Mouse (Mus musculus) megakaryocyte, embryonic 14.5 days (primary cell): ENCODE data around the gene Rhox4f. TPM values are rescaled to one million over a fixed set of nuclear protein-coding genes. Genes with fewer than 3 reads are reported as not detected.
"Not testable (repeated sequence)": the region's sequence is repeated elsewhere in the genome, so short reads cannot be mapped to it uniquely, and the experiment has no call there.

Experiments used
- H3K27me3 ChIP-seq: replicated peaks from 2 replicates; pipeline ENCODE3; 2012; ENCODE audit warnings: inconsistent platforms
- H3K36me3 ChIP-seq: replicated peaks from 2 replicates; pipeline ENCODE3; 2012; ENCODE audit warnings: low read length, inconsistent platforms, mixed read lengths
- H3K4me1 ChIP-seq: 2 replicates; pipeline ENCODE4 v1.6.1; 2012; ENCODE audit warnings: inconsistent platforms
- H3K4me3 ChIP-seq: replicated peaks from 2 replicates; pipeline ENCODE3; 2012; ENCODE audit warnings: moderate library complexity, mild to moderate bottlenecking, inconsistent platforms
- H3K9me3 ChIP-seq: 2 replicates; pipeline ENCODE4 v1.6.1; 2012; ENCODE audit warnings: inconsistent platforms
- polyA plus RNA-seq: library from polyadenylated mRNA; stranded (reverse); fragments of >175 nt; gene quantifications from 2 replicates; pipeline ENCODE4 v1.2.3, GENCODE M21; 2012; ENCODE audit warnings: low replicate concordance; ENCODE audit not compliant: insufficient read depth

Rhox4f gene
- polyA plus RNA-seq: not detected in 2 replicates

GRCm38 (mm10) chrX:37607604-37608003 is at the start of gene Rhox4f:
Rhox4f (minus strand) TSS chrX:37607704.
- H3K4me1 ChIP-seq, H3K27me3 ChIP-seq, H3K36me3 ChIP-seq, H3K4me3 ChIP-seq, H3K9me3 ChIP-seq: not testable (repeated sequence)

GRCm38 (mm10) chrX:37651227-37651626 is 43.7 kb upstream of the Rhox4f start, which contains the start of gene Rhox4g:
Rhox4g (minus strand) TSS chrX:37651327.
- not testable (repeated sequence) for H3K27me3 ChIP-seq, H3K9me3 ChIP-seq, H3K4me3 ChIP-seq, H3K36me3 ChIP-seq, H3K4me1 ChIP-seq

- H3K4me3 ChIP-seq, H3K4me1 ChIP-seq, H3K9me3 ChIP-seq, H3K36me3 ChIP-seq, H3K27me3 ChIP-seq: not testable (repeated sequence)
These were observed 35.9 kb upstream of the Rhox4f start, which contains the start of gene Rhox2g for GRCm38 (mm10) chrX:37643370-37643769. Rhox2g (minus strand) TSS chrX:37643470.

- not testable (repeated sequence) for H3K36me3 ChIP-seq, H3K9me3 ChIP-seq, H3K4me1 ChIP-seq, H3K27me3 ChIP-seq, H3K4me3 ChIP-seq
These were observed 21.0 kb upstream of the Rhox4f start, which contains the start of gene Rhox3g for GRCm38 (mm10) chrX:37628512-37628911. Rhox3g (minus strand) TSS chrX:37628612.

GRCm38 (mm10) chrX:37580692-37581091 is 26.8 kb downstream of the Rhox4f start, which contains the start of gene Rhox3f:
Rhox3f (plus strand) TSS chrX:37580992.
- H3K4me3 ChIP-seq, H3K36me3 ChIP-seq, H3K4me1 ChIP-seq, H3K27me3 ChIP-seq, H3K9me3 ChIP-seq: not testable (repeated sequence)

GRCm38 (mm10) chrX:37572638-37573037 is 34.9 kb downstream of the Rhox4f start:
- not testable (repeated sequence) for H3K9me3 ChIP-seq, H3K36me3 ChIP-seq, H3K4me1 ChIP-seq, H3K27me3 ChIP-seq, H3K4me3 ChIP-seq

GRCm38 (mm10) chrX:37571105-37571504 is 36.4 kb downstream of the Rhox4f start, which contains the start of gene Rhox2f:
Rhox2f (plus strand) TSS chrX:37571405.
- H3K27me3 ChIP-seq, H3K36me3 ChIP-seq, H3K9me3 ChIP-seq, H3K4me3 ChIP-seq, H3K4me1 ChIP-seq: not testable (repeated sequence)

GRCm38 (mm10) chrX:37557112-37557511 is 50.4 kb downstream of the Rhox4f start, which contains the start of gene Rhox4e:
Rhox4e (plus strand) TSS chrX:37557412.
- H3K4me1 ChIP-seq, H3K36me3 ChIP-seq, H3K27me3 ChIP-seq, H3K4me3 ChIP-seq, H3K9me3 ChIP-seq: not testable (repeated sequence)

Other genes starting within 250 kb of the Rhox4f start
- not detected in 2 replicates for gene Rhox3a2, start 227.7 kb downstream of the Rhox4f start, polyA plus RNA-seq
- gene Rhox4a2, start 216.9 kb downstream of the Rhox4f start, polyA plus RNA-seq: not detected in 2 replicates
- not detected in 2 replicates for gene Rhox2b, start 195.6 kb downstream of the Rhox4f start, polyA plus RNA-seq
- gene Rhox4b, start 175.2 kb downstream of the Rhox4f start, polyA plus RNA-seq: not detected in 2 replicates
- not detected in 2 replicates for gene Rhox2c, start 154.0 kb downstream of the Rhox4f start, polyA plus RNA-seq
- not detected in 2 replicates for gene Rhox3c, start 149.1 kb downstream of the Rhox4f start, polyA plus RNA-seq
- not detected in 2 replicates for gene Rhox4c, start 127.4 kb downstream of the Rhox4f start, polyA plus RNA-seq
- gene Rhox2d, start 114.3 kb downstream of the Rhox4f start, polyA plus RNA-seq: not detected in 2 replicates
- not detected in 2 replicates for gene Rhox4d, start 93.3 kb downstream of the Rhox4f start, polyA plus RNA-seq
- not detected in 2 replicates for gene Rhox2e, start 77.3 kb downstream of the Rhox4f start, polyA plus RNA-seq
- not detected in 2 replicates for gene Rhox3e, start 65.7 kb downstream of the Rhox4f start, polyA plus RNA-seq
- 0.09 TPM in 1 of 2 replicates, not detected in the other for gene Rhox4e, start 50.3 kb downstream of the Rhox4f start, polyA plus RNA-seq
- gene Rhox2f, start 36.3 kb downstream of the Rhox4f start, polyA plus RNA-seq: not detected in 2 replicates
- gene Rhox3f, start 26.7 kb downstream of the Rhox4f start, polyA plus RNA-seq: not detected in 2 replicates
- not detected in 2 replicates for gene Rhox3g, start 20.9 kb upstream of the Rhox4f start, polyA plus RNA-seq
- gene Rhox2g, start 35.8 kb upstream of the Rhox4f start, polyA plus RNA-seq: not detected in 2 replicates
- not detected in 2 replicates for gene Rhox4g, start 43.6 kb upstream of the Rhox4f start, polyA plus RNA-seq
- not detected in 2 replicates for gene Rhox3h, start 61.1 kb upstream of the Rhox4f start, polyA plus RNA-seq
- gene Rhox2h, start 65.6 kb upstream of the Rhox4f start, polyA plus RNA-seq: not detected in 2 replicates
- gene Rhox5, start 197.1 kb upstream of the Rhox4f start, polyA plus RNA-seq: not detected in 2 replicates
- not detected in 2 replicates for gene Rhox6, start 219.2 kb upstream of the Rhox4f start, polyA plus RNA-seq
- not detected in 2 replicates for gene Rhox7a, start 224.0 kb upstream of the Rhox4f start, polyA plus RNA-seq